Mouse (Mus musculus) lung, embryonic 14.5 days (tissue): ENCODE measurements around the gene Gm21425. TPM values are rescaled to one million over a fixed set of nuclear protein-coding genes. Genes with fewer than 3 reads are reported as not detected.
"Not testable (repeated sequence)": the region's sequence is repeated elsewhere in the genome, so short reads cannot be mapped to it uniquely, and the experiment has no call there.

Source experiments
- ATAC-seq: fragments of 200-750 bp; cut with Nextera tagmentation; 2 replicates; pipeline ENCODE4 v1.8.0; 2017; ENCODE audit warnings: mild to moderate bottlenecking, moderate TSS enrichment, moderate library complexity; ENCODE audit not compliant: insufficient read depth
- DNase-seq: peaks from one replicate; pipeline ENCODE4 v3.0.0-alpha.2; 2015
- H3K27ac ChIP-seq: fragments of 300-500 bp; sonication (generic); 2 replicates; pipeline ENCODE4 v1.5.1; 2014; ENCODE audit warnings: low read depth, mild to moderate bottlenecking, moderate library complexity
- H3K27me3 ChIP-seq: fragments of 300-500 bp; sonication (generic); 2 replicates; pipeline ENCODE4 v1.6.1; 2014; ENCODE audit warnings: low read length, control low read depth; ENCODE audit not compliant: insufficient read depth
- H3K36me3 ChIP-seq: fragments of 300-500 bp; sonication (generic); 2 replicates; pipeline ENCODE4 v1.6.1; 2014; ENCODE audit warnings: control low read depth; ENCODE audit not compliant: insufficient read depth
- H3K4me1 ChIP-seq: fragments of 300-500 bp; sonication (generic); 2 replicates; pipeline ENCODE4 v1.6.1; 2014; ENCODE audit warnings: antibody characterized with exemption, control low read depth; ENCODE audit not compliant: insufficient read depth
- H3K4me2 ChIP-seq: fragments of 300-500 bp; sonication (generic); 2 replicates; pipeline ENCODE4 v1.6.1; 2014; ENCODE audit warnings: mild to moderate bottlenecking
- H3K4me3 ChIP-seq: fragments of 300-500 bp; sonication (generic); 2 replicates; pipeline ENCODE4 v1.5.1; 2014; ENCODE audit warnings: low read depth, low read length
- H3K9ac ChIP-seq: fragments of 300-500 bp; sonication (generic); 2 replicates; pipeline ENCODE4 v1.6.1; 2014
- H3K9me3 ChIP-seq: fragments of 300-500 bp; sonication (generic); 2 replicates; pipeline ENCODE4 v1.6.1; 2016; ENCODE audit warnings: low read depth, low read length, control low read depth
- WGBS: fragments of 180-500 bp; shearing (Covaris S2); extraction: QIAGEN DNeasy Blood & Tissue Kit; methylation state at CpG from one replicate; pipeline ENCODE4 v1.1.7; 2014; 5-methylcytosine and 5-hydroxymethylcytosine counted together
- polyA plus RNA-seq: library from polyadenylated mRNA; unstranded; fragments of >200 nt; fragmentation: Nextera tagmentation; extraction: Ambion mirVana; gene quantifications from 2 replicates; pipeline ENCODE4 v1.2.1, GENCODE M21; 2014

Gm21425 gene
- not detected in 2 replicates for polyA plus RNA-seq

GRCm38 (mm10) chrY:13161668-13162067, at the start of gene Gm21425:
TSS of gene Gm21425 (plus strand) at chrY:13161968.
- H3K9ac ChIP-seq, H3K36me3 ChIP-seq, ATAC-seq, H3K27ac ChIP-seq, H3K27me3 ChIP-seq, H3K4me2 ChIP-seq, DNase-seq, H3K4me3 ChIP-seq, H3K4me1 ChIP-seq, H3K9me3 ChIP-seq: not testable (repeated sequence)

- not testable (repeated sequence) for H3K27me3 ChIP-seq, H3K4me2 ChIP-seq, H3K4me1 ChIP-seq, DNase-seq, H3K36me3 ChIP-seq, H3K9ac ChIP-seq, ATAC-seq, H3K9me3 ChIP-seq, H3K4me3 ChIP-seq, H3K27ac ChIP-seq
- WGBS, result no CpG with 5 or more reads among the region's 3 CpGs
Observed at GRCm38 (mm10) chrY:13133392-13133791, 28.4 kb upstream of the Gm21425 start, which contains the start of gene Gm21891. TSS of gene Gm21891 (minus strand) at chrY:13133492.

Other genes with a start within 250 kb of the Gm21425 start
- gene Gm20807, start 119.1 kb upstream of the Gm21425 start, polyA plus RNA-seq, result not detected in 2 replicates
- gene Gm21891, start 28.5 kb upstream of the Gm21425 start, polyA plus RNA-seq, result not detected in 2 replicates
- not detected in 2 replicates for gene Gm21828, start 62.0 kb downstream of the Gm21425 start, polyA plus RNA-seq
- not detected in 2 replicates for gene Gm21440, start 90.4 kb downstream of the Gm21425 start, polyA plus RNA-seq
- gene Gm21454, start 90.5 kb downstream of the Gm21425 start, polyA plus RNA-seq, result not detected in 2 replicates
- not detected in 2 replicates for gene Gm21725, start 187.1 kb downstream of the Gm21425 start, polyA plus RNA-seq